Mouse (Mus musculus) gastrocnemius, postnatal 25 days (tissue): ENCODE measurements around the gene Xxylt1. TPM values are rescaled to one million over a fixed set of nuclear protein-coding genes. Genes with fewer than 3 reads are reported as not detected.

Source experiments
- DNase-seq: peaks from one replicate; pipeline ENCODE4 v3.0.0; 2022
- total RNA-seq, 2 experiments: library from RNA; stranded (reverse); gene quantifications; 1 replicate in 1 of 2; 2 replicates in 1 of 2; pipeline ENCODE4 v1.2.3; 2021

The Xxylt1 gene
- total RNA-seq, 2 experiments from 2014 or later, result 2.8 to 3.3 TPM

GRCm38 (mm10) chr16:30915611-30916220 lies 165.5 kb downstream of the Xxylt1 start:
- no peak for DNase-seq

Other genes starting within 250 kb of the Xxylt1 start
- gene Acap2, start 119.8 kb upstream of the Xxylt1 start, total RNA-seq, result 10 to 100 TPM in 1 of 2 experiments, 1 to 10 TPM in 1; 8.5 to 10.8 TPM
- 10 to 100 TPM; 67.7 to 74.0 TPM for gene Ppp1r2, start 193.8 kb upstream of the Xxylt1 start, total RNA-seq
- 10 to 100 TPM; 22.1 to 22.6 TPM for gene Apod, start 233.4 kb upstream of the Xxylt1 start, total RNA-seq